Mouse (Mus musculus) G1E (cell line): Measurements from ENCODE around the gene Avpi1.

Experiments
- CTCF ChIP-seq: IDR thresholded peaks from 2 replicates; pipeline ENCODE4 v1.5.1; 2012; ENCODE audit warnings: low read depth, low read length, inconsistent platforms, mixed read lengths
- GATA1 ChIP-seq: IDR thresholded peaks from 2 replicates; pipeline ENCODE4 v1.6.1; 2012; ENCODE audit warnings: borderline replicate concordance, low read length, inconsistent platforms, mixed read lengths
- GATA2 ChIP-seq: IDR thresholded peaks from 2 replicates; pipeline ENCODE4 v1.6.1; 2012; ENCODE audit warnings: low read depth, low read length, inconsistent platforms, borderline replicate concordance
- POLR2AphosphoS5 ChIP-seq: IDR thresholded peaks from 2 replicates; pipeline ENCODE4 v1.6.1; 2012; ENCODE audit warnings: low read depth, low read length, inconsistent platforms; ENCODE audit not compliant: insufficient replicate concordance

- no peak for TF ChIP-seq CTCF
- no peak for TF ChIP-seq GATA1
- TF ChIP-seq POLR2AphosphoS5: no peak
- no peak for TF ChIP-seq GATA2
Observed at GRCm38 (mm10) chr19:42157493-42158237, 28.8 kb upstream of the Avpi1 start.
